Mouse (Mus musculus) CH12.LX (cell line): ENCODE results near the gene Gm20518. TPM values are rescaled to one million over a fixed set of nuclear protein-coding genes. Genes with fewer than 3 reads are reported as not detected.

Experiments
- DNase-seq: peaks from one replicate; pipeline ENCODE4 v3.0.0-alpha.2; 2013; ENCODE audit errors: extremely low read depth
- H3K27ac ChIP-seq: 2 replicates; pipeline ENCODE4 v1.5.1; 2012; ENCODE audit warnings: low read depth, mild to moderate bottlenecking, control low read depth, moderate library complexity; ENCODE audit not compliant: insufficient read depth
- H3K27me3 ChIP-seq: replicated peaks from 2 replicates; pipeline ENCODE3; 2012; ENCODE audit warnings: inconsistent platforms
- H3K36me3 ChIP-seq, 2 experiments: replicated peaks in 1 of 2; 2 replicates each; pipeline versions ENCODE3 to v1.6.1; 2012; ENCODE audit warnings: inconsistent platforms in 1 of 2, low read length in 1 of 2, mild to moderate bottlenecking in 1 of 2, mixed read lengths in 1 of 2, moderate library complexity in 1 of 2; ENCODE audit not compliant: control insufficient read depth in 1 of 2, insufficient read depth in 1 of 2
- H3K4me1 ChIP-seq, 2 experiments: 2 replicates each; pipeline ENCODE4 v1.6.1; 2012; ENCODE audit warnings: inconsistent platforms in 1 of 2, moderate library complexity in 1 of 2; ENCODE audit not compliant: insufficient read depth in 2 of 2, control insufficient read depth in 1 of 2
- H3K4me2 ChIP-seq: 2 replicates; pipeline ENCODE4 v1.6.1; 2012; ENCODE audit warnings: low read depth, mild to moderate bottlenecking, control low read depth; ENCODE audit not compliant: poor library complexity, insufficient read depth, severe bottlenecking
- H3K4me3 ChIP-seq, 3 experiments: fragments of 150-350 bp in 1 of 3; sonication (generic) in 1 of 3; replicated peaks in 1 of 3; 2 replicates each; pipeline versions ENCODE3 to v1.5.1; 2011 to 2012; ENCODE audit warnings: low read depth in 2 of 3, low read length in 2 of 3, mild to moderate bottlenecking in 2 of 3, moderate library complexity in 2 of 3, control low read depth in 1 of 3, improper control_type of control experiment in 1 of 3, inconsistent platforms in 1 of 3, mixed read lengths in 1 of 3; ENCODE audit not compliant: poor library complexity in 1 of 3
- H3K79me2 ChIP-seq: replicated peaks from 2 replicates; pipeline ENCODE4 v1.6.1; 2012; ENCODE audit warnings: mild to moderate bottlenecking, moderate library complexity; ENCODE audit not compliant: control insufficient read depth, poor library complexity, insufficient read depth, severe bottlenecking; ENCODE audit errors: extremely low read depth
- H3K9ac ChIP-seq: 2 replicates; pipeline ENCODE4 v1.6.1; 2012; ENCODE audit warnings: low read depth, mild to moderate bottlenecking, control low read depth, moderate library complexity; ENCODE audit not compliant: insufficient read depth
- H3K9me3 ChIP-seq: replicated peaks from 2 replicates; pipeline ENCODE3; 2012; ENCODE audit warnings: low read length, inconsistent platforms, mixed read lengths
- BHLHE40 ChIP-seq: IDR thresholded peaks from 2 replicates; pipeline ENCODE4 v1.6.1; 2011; ENCODE audit warnings: mild to moderate bottlenecking, low read depth, low read length, improper control_type of control experiment
- CHD1 ChIP-seq: IDR thresholded peaks from 2 replicates; pipeline ENCODE4 v1.6.1; 2012; ENCODE audit warnings: low read depth, low read length, improper control_type of control experiment, inconsistent platforms
- CHD2 ChIP-seq: IDR thresholded peaks from 2 replicates; pipeline ENCODE4 v1.6.1; 2011; ENCODE audit warnings: low read length, improper control_type of control experiment
- CTCF ChIP-seq, 2 experiments: IDR thresholded peaks in 1 of 2; conservative IDR thresholded peaks in 1 of 2; 2 replicates each; pipeline ENCODE4 v1.5.1; 2011 to 2012; ENCODE audit warnings: low read depth in 2 of 2, low read length in 2 of 2, improper control_type of control experiment in 1 of 2, inconsistent platforms in 1 of 2, mild to moderate bottlenecking in 1 of 2, moderate library complexity in 1 of 2
- E2F4 ChIP-seq: IDR thresholded peaks from 2 replicates; pipeline ENCODE4 v1.6.1; 2011; ENCODE audit warnings: low read depth, low read length, improper control_type of control experiment; ENCODE audit not compliant: insufficient replicate concordance
- ELF1 ChIP-seq: IDR thresholded peaks from 2 replicates; pipeline ENCODE4 v1.6.1; 2014; ENCODE audit warnings: low read depth, mild to moderate bottlenecking, inconsistent platforms, low read length, improper control_type of control experiment
- EP300 ChIP-seq: IDR thresholded peaks from 2 replicates; pipeline ENCODE4 v1.6.1; 2011; ENCODE audit warnings: low read length, improper control_type of control experiment
- ETS1 ChIP-seq: conservative IDR thresholded peaks from 2 replicates; pipeline ENCODE4 v1.6.1; 2012; ENCODE audit warnings: low read depth, mild to moderate bottlenecking, inconsistent platforms, low read length, improper control_type of control experiment, moderate library complexity
- GABPA ChIP-seq: IDR thresholded peaks from 2 replicates; pipeline ENCODE4 v1.6.1; 2012; ENCODE audit warnings: low read depth, low read length, improper control_type of control experiment, inconsistent platforms; ENCODE audit not compliant: insufficient replicate concordance
- HCFC1 ChIP-seq: IDR thresholded peaks from 2 replicates; pipeline ENCODE4 v1.6.1; 2012; ENCODE audit warnings: low read depth, mild to moderate bottlenecking, inconsistent platforms, low read length, improper control_type of control experiment
- IRF4 ChIP-seq: IDR thresholded peaks from 2 replicates; pipeline ENCODE4 v1.6.1; 2014; ENCODE audit warnings: low read depth, mild to moderate bottlenecking, inconsistent platforms, low read length, improper control_type of control experiment
- JUN ChIP-seq: IDR thresholded peaks from 2 replicates; pipeline ENCODE4 v1.6.1; 2011; ENCODE audit warnings: low read depth, mild to moderate bottlenecking, low read length, improper control_type of control experiment, moderate library complexity; ENCODE audit not compliant: insufficient read depth
- JUND ChIP-seq: conservative IDR thresholded peaks from 2 replicates; pipeline ENCODE4 v1.6.1; 2011; ENCODE audit warnings: low read depth, low read length, improper control_type of control experiment
- KAT2A ChIP-seq: IDR thresholded peaks from 2 replicates; pipeline ENCODE4 v1.6.1; 2012; ENCODE audit warnings: low read length, improper control_type of control experiment, inconsistent platforms; ENCODE audit not compliant: insufficient replicate concordance
- MAFK ChIP-seq: IDR thresholded peaks from 2 replicates; pipeline ENCODE4 v1.6.1; 2011; ENCODE audit warnings: low read length, improper control_type of control experiment; ENCODE audit not compliant: insufficient replicate concordance
- MAX ChIP-seq: IDR thresholded peaks from 2 replicates; pipeline ENCODE4 v1.6.1; 2011; ENCODE audit warnings: low read length, improper control_type of control experiment
- MAZ ChIP-seq: IDR thresholded peaks from 2 replicates; pipeline ENCODE4 v1.6.1; 2012; ENCODE audit warnings: low read depth, mild to moderate bottlenecking, inconsistent platforms, low read length, improper control_type of control experiment, moderate library complexity
- MEF2A ChIP-seq: IDR thresholded peaks from 2 replicates; pipeline ENCODE4 v1.6.1; 2014; ENCODE audit warnings: low read depth, mild to moderate bottlenecking, inconsistent platforms, low read length, improper control_type of control experiment, borderline replicate concordance
- MXI1 ChIP-seq: IDR thresholded peaks from 2 replicates; pipeline ENCODE4 v1.6.1; 2011; ENCODE audit warnings: mild to moderate bottlenecking, low read depth, low read length, improper control_type of control experiment
- MYC ChIP-seq: IDR thresholded peaks from 2 replicates; pipeline ENCODE4 v1.6.1; 2011; ENCODE audit warnings: low read depth, mild to moderate bottlenecking, improper control_type of control experiment, low read length
- NELFE ChIP-seq: IDR thresholded peaks from 2 replicates; pipeline ENCODE4 v1.6.1; 2011; ENCODE audit warnings: low read depth, low read length, improper control_type of control experiment
- NRF1 ChIP-seq: IDR thresholded peaks from 2 replicates; pipeline ENCODE4 v1.6.1; 2014; ENCODE audit warnings: low read depth, mild to moderate bottlenecking, inconsistent platforms, low read length, improper control_type of control experiment, moderate library complexity
- PAX5 ChIP-seq: IDR thresholded peaks from 2 replicates; pipeline ENCODE4 v1.6.1; 2012; ENCODE audit warnings: low read length, inconsistent platforms, mixed read lengths
- POLR2A ChIP-seq: IDR thresholded peaks from 2 replicates; pipeline ENCODE4 v1.6.1; 2011; ENCODE audit warnings: low read depth, mild to moderate bottlenecking, improper control_type of control experiment, low read length
- POLR2AphosphoS2 ChIP-seq: IDR thresholded peaks from 2 replicates; pipeline ENCODE4 v1.6.1; 2011; ENCODE audit warnings: low read depth, low read length, improper control_type of control experiment
- RAD21 ChIP-seq: IDR thresholded peaks from 2 replicates; pipeline ENCODE4 v1.6.1; 2011; ENCODE audit warnings: low read depth, mild to moderate bottlenecking, low read length, improper control_type of control experiment, moderate library complexity
- RCOR1 ChIP-seq: conservative IDR thresholded peaks from 2 replicates; pipeline ENCODE4 v1.6.1; 2012; ENCODE audit warnings: low read depth, mild to moderate bottlenecking, inconsistent platforms, low read length, improper control_type of control experiment
- SIN3A ChIP-seq: IDR thresholded peaks from 2 replicates; pipeline ENCODE4 v1.6.1; 2012; ENCODE audit warnings: low read length, improper control_type of control experiment, inconsistent platforms
- SMC3 ChIP-seq: IDR thresholded peaks from 2 replicates; pipeline ENCODE4 v1.6.1; 2011; ENCODE audit warnings: low read depth, low read length, improper control_type of control experiment
- TBP ChIP-seq: conservative IDR thresholded peaks from 2 replicates; pipeline ENCODE4 v1.6.1; 2011; ENCODE audit warnings: low read depth, low read length, improper control_type of control experiment
- TCF12 ChIP-seq: IDR thresholded peaks from 2 replicates; pipeline ENCODE4 v1.6.1; 2014; ENCODE audit warnings: low read depth, mild to moderate bottlenecking, inconsistent platforms, low read length, improper control_type of control experiment
- UBTF ChIP-seq: IDR thresholded peaks from 2 replicates; pipeline ENCODE4 v1.6.1; 2012; ENCODE audit warnings: low read depth, mild to moderate bottlenecking, inconsistent platforms, low read length, improper control_type of control experiment, moderate library complexity
- USF1 ChIP-seq: IDR thresholded peaks from 2 replicates; pipeline ENCODE4 v1.6.1; 2014; ENCODE audit warnings: low read depth, mild to moderate bottlenecking, inconsistent platforms, low read length, improper control_type of control experiment
- USF2 ChIP-seq: conservative IDR thresholded peaks from 2 replicates; pipeline ENCODE4 v1.6.1; 2011; ENCODE audit warnings: low read depth, low read length, improper control_type of control experiment
- ZC3H11A ChIP-seq: IDR thresholded peaks from 2 replicates; pipeline ENCODE4 v1.6.1; 2012; ENCODE audit warnings: low read depth, mild to moderate bottlenecking, inconsistent platforms, low read length, improper control_type of control experiment
- ZKSCAN1 ChIP-seq: IDR thresholded peaks from 2 replicates; pipeline ENCODE4 v1.6.1; 2012; ENCODE audit warnings: low read depth, inconsistent platforms, low read length, improper control_type of control experiment, borderline replicate concordance
- ZMIZ1 ChIP-seq: IDR thresholded peaks from 2 replicates; pipeline ENCODE4 v1.6.1; 2012; ENCODE audit warnings: low read depth, mild to moderate bottlenecking, inconsistent platforms, low read length, improper control_type of control experiment
- ZNF384 ChIP-seq: IDR thresholded peaks from 2 replicates; pipeline ENCODE4 v1.6.1; 2012; ENCODE audit warnings: low read depth, low read length, improper control_type of control experiment, inconsistent platforms
- dilution Hi-C: fragments of 300-500 bp; cut with MboI; formaldehyde crosslinking; loops from 2 replicates; pipeline ENCODE4 v1.14.3; 2020; ENCODE audit warnings: low sequenced_read_pairs; ENCODE audit not compliant: extremely low pct_unique_long_range_greater_than_20kb, extremely low pct_ligation_motif_present
- in situ Hi-C: fragments of 300-500 bp; cut with MboI; formaldehyde crosslinking; loops from 3 replicates; pipeline ENCODE4 v1.14.3; 2019; ENCODE audit warnings: low sequenced_read_pairs, low pct_ligation_motif_present, low pct_unique_long_range_greater_than_20kb, mixed read lengths
- polyA plus RNA-seq: library from polyadenylated mRNA; unstranded; fragments of >175 nt; gene quantifications from 2 replicates; pipeline ENCODE4 v1.2.1, GENCODE M21; 2012; ENCODE audit warnings: low read depth; ENCODE audit not compliant: insufficient read length
- total RNA-seq, 2 experiments: library from RNA; depleted of rRNA; stranded (reverse); fragments of 300-350 nt in 1 of 2; fragments of >200 nt in 1 of 2; gene quantifications; 2 replicates each; pipeline ENCODE4 v1.2.3; 2012 to 2014

Gm20518 gene
- total and polyA plus RNA-seq, 3 experiments, result 0.16 to 0.91 (median 0.21) TPM

DNA sequence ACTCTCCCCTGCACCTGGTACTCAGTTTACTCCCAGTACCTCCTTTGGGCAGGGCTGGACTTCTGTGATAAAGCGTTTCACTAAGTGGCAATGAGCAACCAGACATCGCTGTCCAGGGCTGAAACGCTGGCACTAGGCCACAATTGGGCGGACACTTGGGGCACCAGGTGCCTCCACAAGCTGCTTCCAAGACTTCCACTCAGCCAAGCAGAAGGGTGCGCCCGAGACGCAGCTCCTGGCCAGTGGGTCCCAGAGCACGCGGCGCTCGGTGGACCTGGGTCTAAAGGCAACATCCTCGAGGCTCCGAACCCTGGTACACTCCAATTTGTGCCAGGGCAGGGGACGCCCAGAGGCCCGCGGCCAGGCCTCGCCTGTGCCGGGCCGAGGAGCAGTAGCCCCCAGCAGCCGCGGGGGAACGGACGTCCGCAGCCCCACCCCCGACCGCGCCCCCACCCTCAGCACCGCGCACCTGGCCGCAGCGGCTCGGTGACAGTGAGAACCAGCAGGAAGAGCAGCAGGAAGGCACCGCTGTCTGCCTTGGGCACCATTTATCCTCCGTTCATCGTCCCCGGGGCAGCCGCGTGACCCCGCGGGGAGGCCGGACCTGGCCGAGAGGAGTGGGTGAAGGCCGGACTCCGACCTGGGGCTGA is 429 bp downstream of the Gm20518 start:
- TF ChIP-seq EP300 (no peak), ELF1 (no peak), PAX5 (no peak), SIN3A (peak; percentile 70), TBP (no peak), MAFK (no peak), ZMIZ1 (no peak), CTCF (conservative IDR thresholded peaks at IDR 0.05 in 1 of 2, IDR thresholded peaks at IDR 0.05 in 1 of 2; ENCODE audit: low read depth in 2 of 2, low read length in 2 of 2) (no peak), GABPA (no peak), NELFE (no peak), IRF4 (no peak; the same call in 1 of the 2 replicates), KAT2A (no peak), MXI1 (peak; percentile 84), CHD2 (0 out of 2 replicates have a peak, but pooled peaks have one; percentile 30), MAX (0 out of 2 replicates have a peak, but pooled peaks have one; percentile 32), ETS1 (no peak), JUN (no peak), JUND (no peak), MAZ (no peak), BHLHE40 (no peak; the same call in 1 of the 2 replicates), E2F4 (no peak), POLR2A (no peak), CHD1 (0 out of 2 replicates have a peak, but pooled peaks have one; percentile 85), ZKSCAN1 (no peak), RAD21 (no peak), SMC3 (no peak), RCOR1 (no peak), POLR2AphosphoS2 (no peak), MEF2A (peak; percentile 44; the same call in 1 of the 2 replicates), USF1 (no peak; the same call in 1 of the 2 replicates), USF2 (no peak), UBTF (0 out of 2 replicates have a peak, but pooled peaks have one; percentile 62), MYC (0 out of 2 replicates have a peak, but pooled peaks have one; percentile 23), TCF12 (no peak), NRF1 (no peak), ZNF384 (no peak), HCFC1 (no peak), ZC3H11A (no peak)
- TF ChIP-seq, all 38 proteins: peak for 8
- Histone ChIP-seq H3K4me3 (peak overlapping the region; percentile 90 to 98 (median 93)), H3K27ac (peak overlapping the region; percentile 73), H3K9ac (peak overlapping the region; percentile 98), H3K9me3 (no peaks in the 10 kb centered on the region), H3K27me3 (no peaks in the 10 kb centered on the region), H3K4me2 (peak overlapping the region; percentile 41), H3K4me1 (peaks cover 7 to 29% of the 10 kb centered on the region in 2 experiments), H3K79me2 (peaks cover 25% of the 10 kb centered on the region), H3K36me3 (peaks cover 0 to 14% of the 10 kb centered on the region in 2 experiments)
- in situ Hi-C loops, result no loop called here
- dilution Hi-C loops, result no loop called here
- peak; percentile 34 for DNase-seq
